Mouse (Mus musculus) midbrain, embryonic 15.5 days (tissue): ENCODE results near the gene Hrh3. TPM values are rescaled to one million over a fixed set of nuclear protein-coding genes. Genes with fewer than 3 reads are reported as not detected.

ENCODE experiments used
- polyA plus RNA-seq: library from polyadenylated mRNA; unstranded; fragments of >200 nt; fragmentation: Nextera tagmentation; extraction: Ambion mirVana; gene quantifications from 2 replicates; pipeline ENCODE4 v1.2.1, GENCODE M21; 2015

Hrh3 gene
- polyA plus RNA-seq, 1 experiment from 2014 or later, result 3.2 TPM

Other genes starting within 250 kb of the Hrh3 start
- gene Taf4, start 127.8 kb downstream of the Hrh3 start, polyA plus RNA-seq, result 3.9 and 4.0 TPM in 2 replicates
- gene Lsm14b, start 79.5 kb downstream of the Hrh3 start, polyA plus RNA-seq, result 21.0 and 21.1 TPM in 2 replicates
- gene Psma7, start 62.1 kb downstream of the Hrh3 start, polyA plus RNA-seq, result 521 and 530 TPM in 2 replicates
- 70.1 and 73.0 TPM in 2 replicates for gene Ss18l1, start 62.0 kb downstream of the Hrh3 start, polyA plus RNA-seq
- gene Mtg2, start 33.9 kb downstream of the Hrh3 start, polyA plus RNA-seq, result 37.4 and 37.7 TPM in 2 replicates
- 80.3 and 81.2 TPM in 2 replicates for gene Osbpl2, start 14.8 kb upstream of the Hrh3 start, polyA plus RNA-seq
- 205 and 213 TPM in 2 replicates for gene Adrm1, start 67.0 kb upstream of the Hrh3 start, polyA plus RNA-seq
- 1.6 and 1.7 TPM in 2 replicates for gene Lama5, start 121.4 kb upstream of the Hrh3 start, polyA plus RNA-seq
- gene Rps21, start 152.9 kb upstream of the Hrh3 start, polyA plus RNA-seq, result 284 and 315 TPM in 2 replicates
- gene Cables2, start 169.0 kb upstream of the Hrh3 start, polyA plus RNA-seq, result 31.3 and 32.0 TPM in 2 replicates
- not detected in 2 replicates for gene Rbbp8nl, start 185.4 kb upstream of the Hrh3 start, polyA plus RNA-seq
- not detected in 2 replicates for gene Gata5, start 230.2 kb upstream of the Hrh3 start, polyA plus RNA-seq